Mouse (Mus musculus): Measurements from ENCODE around the gene Fam117a.

DNA sequence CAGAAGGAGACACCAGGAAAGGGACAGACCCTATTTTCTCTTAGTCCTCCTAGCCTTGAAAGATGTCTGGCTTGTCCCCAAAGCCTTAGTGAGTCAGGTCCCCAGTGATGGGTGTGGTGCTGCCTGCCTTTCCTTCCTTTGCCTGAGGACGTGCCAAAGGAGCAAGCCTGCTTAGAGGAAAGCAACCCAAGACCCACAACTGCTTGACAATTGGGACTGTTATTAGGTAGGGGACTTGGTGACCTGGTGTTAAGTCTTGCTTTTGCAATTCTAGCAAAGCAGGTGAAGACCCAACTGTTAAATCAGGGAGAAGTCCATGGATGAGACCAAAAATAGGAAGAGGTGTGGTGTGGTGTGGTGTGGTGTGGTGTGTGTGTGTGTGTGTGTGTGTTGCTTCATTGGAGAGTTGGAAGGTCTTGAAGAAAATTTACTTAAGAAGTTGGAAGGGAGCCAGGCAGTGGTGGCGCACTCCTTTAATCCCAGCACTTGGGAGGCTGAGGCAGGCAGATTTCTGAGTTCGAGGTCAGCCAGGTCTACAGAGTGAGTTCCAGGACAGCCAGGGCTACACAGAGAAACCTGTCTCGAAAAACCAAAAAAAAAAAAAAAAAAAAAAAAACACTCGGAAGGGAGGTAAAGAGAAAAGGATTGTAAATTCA lies 46.6 kb downstream of the Fam117a start:
- no peak for TF ChIP-seq USF1 (IDR thresholded peaks at IDR 0.05; ENCODE audit: low read depth, low read length)
- no peak for TF ChIP-seq CTCF (IDR thresholded peaks at IDR 0.05 in 2 of 3, conservative IDR thresholded peaks at IDR 0.05 in 1 of 3; ENCODE audit: control insufficient read depth in 1 of 3, insufficient read depth in 1 of 3, low read depth in 2 of 3, low read length in 3 of 3, poor library complexity in 1 of 3, severe bottlenecking in 1 of 3)
- TF ChIP-seq E2F4 (IDR thresholded peaks at IDR 0.05; ENCODE audit: borderline replicate concordance, low read depth, low read length) = no peak
- no peak for TF ChIP-seq GATA1 (IDR thresholded peaks at IDR 0.05; ENCODE audit: low read depth, low read length)
- no peak for TF ChIP-seq RCOR1 (IDR thresholded peaks at IDR 0.05; ENCODE audit: low read depth, low read length)
- TF ChIP-seq POLR2AphosphoS2 (IDR thresholded peaks at IDR 0.05; ENCODE audit: low read length) = no peak
- TF ChIP-seq SIN3A (IDR thresholded peaks at IDR 0.05; ENCODE audit: low read length) = no peak
